Mouse (Mus musculus): ENCODE measurements around the gene Kiss1r.
"Not testable (repeated sequence)": the region's sequence is repeated elsewhere in the genome, so short reads cannot be mapped to it uniquely, and the experiment has no call there.

Gene Kiss1r

GRCm38 (mm10) chr10:79916808-79917531 lies at the start of gene Kiss1r:
TSS of gene Kiss1r (plus strand) at chr10:79916971.
- peak; percentile 67 for DNase-seq (ENCODE audit: low read depth, low spot score)

- DNase-seq (ENCODE audit: low read depth, low spot score): no peak
Observed at GRCm38 (mm10) chr10:79871845-79872244, 44.9 kb upstream of the Kiss1r start.

GRCm38 (mm10) chr10:79872862-79873261 lies 43.9 kb upstream of the Kiss1r start:
- no peak for DNase-seq (ENCODE audit: low read depth, low spot score)

DNA sequence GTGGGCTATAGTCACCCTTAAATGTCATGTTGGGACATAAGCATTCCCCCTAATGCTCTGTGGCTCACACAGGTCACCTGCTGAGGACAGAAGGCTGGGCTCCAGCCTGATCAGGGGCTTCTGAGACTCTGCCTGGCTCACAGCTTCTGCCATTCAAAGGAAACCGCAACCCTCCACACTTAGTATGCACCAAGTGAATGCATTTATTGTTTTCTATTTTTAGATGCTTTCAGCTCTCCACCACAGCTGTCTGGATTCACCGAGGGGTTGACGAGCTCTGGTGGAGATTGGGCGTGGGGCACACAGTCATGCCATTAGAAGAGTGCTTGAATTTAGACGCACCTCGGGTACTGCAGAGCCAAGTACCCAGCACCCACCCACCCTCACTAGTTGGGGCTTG lies 43.5 kb upstream of the Kiss1r start:
- no peak for DNase-seq (ENCODE audit: low read depth, low spot score)

DNA sequence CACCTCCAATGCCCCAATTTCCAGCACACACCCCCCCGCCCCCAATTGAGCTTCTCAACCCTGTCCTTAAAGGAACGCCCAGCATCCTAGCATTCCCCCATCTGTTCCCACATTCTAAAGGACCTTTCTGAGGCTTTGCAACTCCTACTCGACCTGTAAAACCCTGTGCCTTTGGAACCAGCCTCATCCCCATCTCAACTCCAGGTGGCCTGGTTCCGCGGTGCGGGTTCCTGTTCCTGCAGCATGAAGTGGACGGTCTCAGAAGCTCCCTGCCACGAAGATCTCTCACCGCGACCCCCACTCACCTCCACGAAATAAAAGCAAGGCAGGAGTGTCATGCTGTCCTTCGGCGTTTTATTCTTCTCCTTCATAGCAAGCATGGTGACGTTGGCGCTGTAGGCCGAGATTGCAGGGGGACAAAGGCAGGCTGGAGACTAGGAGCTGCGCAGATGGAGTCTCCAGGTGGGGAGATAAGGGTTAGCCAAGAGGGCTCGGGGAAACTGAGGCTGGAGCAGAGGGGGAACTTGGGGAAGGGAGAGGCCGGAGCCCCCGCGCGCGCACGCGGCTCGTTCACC lies 43.0 kb upstream of the Kiss1r start:
- no peak for DNase-seq (ENCODE audit: low read depth, low spot score)

GRCm38 (mm10) chr10:79874290-79874862 lies 42.4 kb upstream of the Kiss1r start, which contains the start of the genes Prtn3 and Plppr3:
TSS of gene Prtn3 (plus strand) at chr10:79874476.
TSS of gene Plppr3 (minus strand) at chr10:79874634.
- DNase-seq (ENCODE audit: low read depth, low spot score): no peak

GRCm38 (mm10) chr10:79877174-79877573 lies 39.6 kb upstream of the Kiss1r start:
- no peak for DNase-seq (ENCODE audit: low read depth, low spot score)

DNA sequence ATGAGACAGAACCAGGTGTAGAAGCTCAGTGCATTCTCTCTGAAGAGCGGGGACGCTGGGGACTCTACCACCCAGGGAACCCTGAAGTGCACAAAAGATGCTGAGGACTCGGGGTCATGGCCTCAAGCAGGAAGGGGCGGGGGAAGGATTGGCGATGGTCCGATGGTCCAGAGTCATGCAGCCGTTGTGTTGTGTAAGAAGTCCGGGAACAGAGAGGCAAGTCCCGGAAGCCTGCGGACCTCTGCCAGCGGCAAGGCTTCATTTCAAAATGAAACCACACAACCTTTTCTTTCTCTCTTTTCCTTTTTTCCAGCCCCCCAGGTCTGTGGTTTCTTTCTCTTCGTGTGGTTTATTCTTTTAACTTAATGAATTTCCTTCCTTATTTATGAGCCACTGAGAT lies 39.0 kb upstream of the Kiss1r start:
- no peak for DNase-seq (ENCODE audit: low read depth, low spot score)

- DNase-seq (ENCODE audit: low read depth, low spot score): no peak
Observed at GRCm38 (mm10) chr10:79879527-79879926, 37.2 kb upstream of the Kiss1r start.

GRCm38 (mm10) chr10:79880721-79881120 lies 36.0 kb upstream of the Kiss1r start:
- DNase-seq (ENCODE audit: low read depth, low spot score): no peak

GRCm38 (mm10) chr10:79881981-79882380 lies 34.8 kb upstream of the Kiss1r start:
- no peak for DNase-seq (ENCODE audit: low read depth, low spot score)

DNA sequence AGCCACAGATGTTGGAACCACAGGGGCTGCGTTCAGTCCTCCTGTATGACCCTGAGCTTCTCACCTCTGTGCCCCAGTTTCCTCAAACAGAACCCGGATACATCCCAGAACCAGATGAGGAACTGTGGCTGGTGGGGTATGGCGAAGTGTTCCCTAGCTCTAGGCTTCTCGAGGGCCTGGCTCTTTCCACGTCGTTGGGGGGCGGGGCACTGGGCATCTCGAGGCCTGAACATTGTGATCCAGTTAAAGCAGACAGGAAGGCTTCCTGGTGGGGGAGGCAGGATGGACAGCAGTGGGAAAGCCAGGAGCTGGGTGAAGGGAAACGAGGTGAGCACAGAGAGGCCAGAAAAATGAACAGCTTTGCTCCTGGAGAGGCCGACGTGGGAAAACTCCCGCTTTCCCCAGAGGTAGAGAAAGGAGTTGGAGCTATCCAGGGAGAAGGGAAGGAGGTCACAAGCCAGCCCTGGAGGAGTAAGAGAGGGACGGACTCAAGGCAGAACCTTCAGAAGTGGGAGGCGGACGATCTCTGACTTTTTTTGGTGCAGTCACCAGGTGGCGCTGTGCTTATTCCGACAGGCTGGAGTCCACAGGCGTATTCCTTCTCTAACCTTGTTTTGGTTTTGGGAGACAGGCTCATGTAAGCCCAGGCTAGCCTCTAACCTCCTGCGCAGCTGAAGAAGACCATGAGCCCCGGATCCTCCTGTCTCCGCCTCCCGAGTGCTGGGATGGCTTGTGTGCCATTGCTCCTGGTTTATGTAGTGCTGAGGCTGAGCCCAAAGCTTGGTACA lies 33.3 kb upstream of the Kiss1r start:
- peak; percentile 57 for DNase-seq (ENCODE audit: low read depth, low spot score)

- no peak for DNase-seq (ENCODE audit: low read depth, low spot score)
Observed at GRCm38 (mm10) chr10:79884446-79884845, 32.3 kb upstream of the Kiss1r start.

DNA sequence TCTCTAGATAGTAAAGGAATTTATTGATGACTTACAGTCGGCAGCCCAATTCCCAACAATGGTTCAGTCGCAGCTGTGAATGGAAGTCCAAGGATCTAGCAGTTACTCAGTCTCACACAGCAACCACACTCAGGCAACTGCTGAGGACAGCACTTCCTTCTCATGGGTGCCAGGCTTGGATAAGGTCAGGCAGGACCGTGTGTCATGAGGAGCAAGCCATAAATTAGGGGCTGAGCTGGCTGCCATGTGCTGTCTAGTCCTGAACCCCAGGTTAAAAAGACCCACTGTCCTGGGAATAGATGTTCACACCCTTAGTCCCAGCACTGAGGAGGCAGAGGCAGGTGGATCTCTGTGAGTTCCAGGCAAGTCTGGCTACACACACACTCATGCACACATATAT lies 31.8 kb upstream of the Kiss1r start:
- not testable (repeated sequence) for DNase-seq (ENCODE audit: low read depth, low spot score)

- DNase-seq (ENCODE audit: low read depth, low spot score): no peak
Observed at GRCm38 (mm10) chr10:79886054-79886453, 30.7 kb upstream of the Kiss1r start, which contains the start of gene Elane. TSS of gene Elane (plus strand) at chr10:79886247.

GRCm38 (mm10) chr10:79886611-79887010 lies 30.2 kb upstream of the Kiss1r start:
- DNase-seq (ENCODE audit: low read depth, low spot score): no peak

- DNase-seq (ENCODE audit: low read depth, low spot score): no peak
Observed at GRCm38 (mm10) chr10:79889386-79889785, 27.4 kb upstream of the Kiss1r start.

DNA sequence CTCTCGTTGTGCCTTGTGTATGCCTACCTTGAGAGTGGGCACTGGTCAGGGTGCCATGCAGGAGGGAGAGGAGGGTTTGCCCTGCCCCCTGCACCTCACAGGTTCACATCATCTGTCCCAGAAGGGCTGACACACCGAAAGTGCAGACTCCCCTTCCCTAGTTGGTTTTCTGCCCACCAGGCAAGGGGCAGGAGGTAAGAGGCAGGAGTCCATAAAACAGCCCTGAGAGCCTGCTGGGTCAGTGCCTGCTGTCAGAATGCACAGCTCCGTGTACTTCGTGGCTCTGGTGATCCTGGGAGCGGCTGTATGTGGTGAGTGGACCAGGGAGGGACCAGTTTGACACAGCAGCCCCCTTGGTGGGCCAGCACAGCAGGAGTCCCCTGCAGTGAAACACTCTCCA lies 26.1 kb upstream of the Kiss1r start, which contains the start of gene Cfd:
TSS of gene Cfd (plus strand) at position 184 of the 400 bp plus-strand sequence.
- no peak for DNase-seq (ENCODE audit: low read depth, low spot score)

DNA sequence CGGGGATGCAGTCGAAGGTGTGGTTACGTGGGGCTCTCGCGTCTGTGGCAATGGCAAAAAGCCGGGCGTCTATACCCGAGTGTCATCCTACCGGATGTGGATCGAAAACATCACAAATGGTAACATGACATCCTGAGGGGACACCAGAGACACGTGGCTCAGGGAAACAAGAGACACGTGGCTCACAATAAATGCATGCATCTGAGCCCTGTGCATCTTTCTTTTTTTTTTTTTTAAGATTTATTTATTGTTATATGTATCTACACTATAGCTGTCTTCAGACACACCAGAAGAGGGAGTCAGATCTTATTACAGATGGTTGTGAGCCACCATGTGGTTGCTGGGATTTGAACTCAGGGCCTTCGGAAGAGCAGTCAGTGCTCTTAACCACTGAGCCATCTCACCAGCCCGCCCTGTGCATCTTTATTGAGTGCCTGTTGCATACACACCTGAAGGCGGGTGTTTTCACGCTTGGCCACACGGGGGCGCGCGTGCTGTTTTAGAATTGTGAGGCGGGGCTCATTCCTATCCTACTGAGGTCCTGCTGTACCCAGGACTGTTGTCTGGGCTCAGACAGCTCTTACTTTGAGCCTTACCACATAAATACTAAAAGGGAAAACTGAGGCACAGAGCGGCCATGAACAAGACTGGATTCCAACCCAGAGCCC lies 24.2 kb upstream of the Kiss1r start:
- peak; percentile 58 for DNase-seq (ENCODE audit: low read depth, low spot score)

GRCm38 (mm10) chr10:79896306-79896705 lies 20.5 kb upstream of the Kiss1r start:
- no peak for DNase-seq (ENCODE audit: low read depth, low spot score)

GRCm38 (mm10) chr10:79896814-79897213 lies 20.0 kb upstream of the Kiss1r start:
- no peak for DNase-seq (ENCODE audit: low read depth, low spot score)
